Mouse (Mus musculus): ENCODE data around the gene Zdhhc12. TPM values are rescaled to one million over a fixed set of nuclear protein-coding genes. Genes with fewer than 3 reads are reported as not detected.
A peak's percentile ranks its signal among the peaks of the same experiment; 100 is the strongest.

The Zdhhc12 gene
- polyA plus RNA-seq, 1 experiment from 2014 or later, result 29.4 TPM

DNA sequence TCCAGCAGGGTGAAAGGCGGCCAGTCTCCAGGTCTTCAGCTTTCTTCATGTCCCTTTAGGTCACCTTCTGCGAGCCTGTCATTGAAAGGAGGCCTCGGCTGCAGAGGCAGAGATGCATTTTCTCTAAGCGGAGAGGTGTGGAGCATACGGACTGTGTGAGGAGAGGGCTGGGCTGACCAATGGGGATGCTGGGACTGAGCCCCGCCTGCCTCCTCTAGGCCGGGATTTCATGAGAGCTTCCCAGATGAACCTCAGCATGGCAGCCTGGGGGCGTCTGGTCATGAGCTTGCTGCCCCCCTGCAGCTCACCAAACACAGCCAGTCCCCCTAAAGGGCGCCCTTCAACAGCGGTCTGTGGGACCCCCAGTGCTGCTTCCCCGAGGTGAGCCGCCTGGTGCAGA lies 8.8 kb downstream of the Zdhhc12 start:
- ATAC-seq (replicated peaks; ENCODE audit: extremely low read depth, insufficient read depth, low FRiP score), result no peak
- Histone ChIP-seq H3K27me3 (ENCODE audit: control insufficient read depth, insufficient read depth, low read length) (no peaks in the 10 kb centered on the region), H3K4me2 (ENCODE audit: low read depth, low read length) (peak overlapping the region; percentile 27), H3K9ac (ENCODE audit: low read length) (no peak overlapping the region), H3K4me3 (ENCODE audit: low read length) (no peak overlapping the region), H3K9me3 (replicated peaks; ENCODE audit: control insufficient read depth, low read length) (0 out of 2 replicates have a peak, but pooled peaks cover 3% of the 10 kb centered on the region), H3K36me3 (ENCODE audit: control insufficient read depth, insufficient read depth) (peaks cover 7% of the 10 kb centered on the region; the same call in 1 of the 2 replicates), H3K27ac (ENCODE audit: low read length) (no peak overlapping the region), H3K4me1 (ENCODE audit: control insufficient read depth, insufficient read depth, low read length) (peaks cover 2% of the 10 kb centered on the region; the same call in 1 of the 2 replicates)
- WGBS, result 36% methylated on average over 12 of the region's 12 CpGs

DNA sequence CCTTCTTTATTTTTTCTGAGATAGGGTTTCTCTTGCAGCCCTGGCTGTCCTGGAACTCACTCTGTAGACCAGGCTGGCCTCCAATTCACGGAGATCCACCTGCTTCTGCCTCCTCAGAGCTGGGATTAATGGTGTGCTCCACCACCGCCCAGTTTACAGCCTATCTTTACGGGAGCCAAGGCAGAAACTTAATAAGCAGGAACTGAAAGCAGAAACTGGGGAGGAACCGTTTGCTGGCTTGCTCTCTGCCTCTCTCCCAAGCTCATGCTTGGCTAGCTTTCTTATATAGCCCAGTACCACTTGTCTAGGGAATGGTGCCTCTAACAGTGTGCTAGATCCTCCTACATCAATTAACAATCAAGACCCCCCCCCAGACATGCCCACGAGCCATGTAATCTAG lies 9.3 kb downstream of the Zdhhc12 start:
- Histone ChIP-seq H3K27ac (ENCODE audit: low read length) (no peak overlapping the region), H3K36me3 (ENCODE audit: control insufficient read depth, insufficient read depth) (peaks cover 7% of the 10 kb centered on the region; the same call in 1 of the 2 replicates), H3K27me3 (ENCODE audit: control insufficient read depth, insufficient read depth, low read length) (no peaks in the 10 kb centered on the region), H3K9ac (ENCODE audit: low read length) (no peak overlapping the region), H3K4me1 (ENCODE audit: control insufficient read depth, insufficient read depth, low read length) (peaks cover 2% of the 10 kb centered on the region; the same call in 1 of the 2 replicates), H3K9me3 (replicated peaks; ENCODE audit: control insufficient read depth, low read length) (0 out of 2 replicates have a peak, but pooled peaks cover 3% of the 10 kb centered on the region), H3K4me3 (ENCODE audit: low read length) (no peak overlapping the region), H3K4me2 (ENCODE audit: low read depth, low read length) (no peak overlapping the region)
- 56% methylated on average over 5 of the region's 5 CpGs for WGBS
- ATAC-seq (replicated peaks; ENCODE audit: extremely low read depth, insufficient read depth, low FRiP score), result no peak

DNA sequence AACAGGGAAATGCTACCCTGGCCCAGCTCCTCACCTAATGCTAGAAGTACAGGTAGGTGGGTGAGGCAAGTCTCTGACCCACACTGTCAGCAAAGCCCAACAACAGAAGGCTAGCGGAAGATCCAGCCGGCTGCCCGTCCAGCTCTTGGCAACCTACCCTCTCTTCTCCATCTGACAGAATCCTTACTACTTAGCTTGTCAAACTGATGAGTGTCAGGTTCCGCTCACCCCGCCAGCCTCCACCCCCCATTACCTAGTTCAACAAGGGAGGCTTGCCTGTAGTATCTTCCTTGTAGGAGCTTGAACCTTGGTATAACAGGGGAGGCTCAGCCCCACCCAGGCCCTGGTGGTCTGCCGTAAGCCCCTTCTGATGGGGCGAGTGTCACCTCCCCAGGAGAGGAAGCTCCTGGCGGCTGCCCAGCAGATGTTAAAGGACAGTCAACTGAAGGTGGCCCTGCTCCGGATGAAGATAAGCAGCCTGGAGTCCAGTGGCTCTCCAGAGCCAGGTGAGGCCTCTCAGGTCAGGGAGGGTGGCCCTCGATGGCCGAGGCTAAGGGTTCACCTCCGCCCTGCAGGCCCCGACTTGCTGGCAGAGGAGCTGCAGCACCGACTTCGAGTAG lies 13.2 kb downstream of the Zdhhc12 start:
- Histone ChIP-seq H3K36me3 (ENCODE audit: control insufficient read depth, insufficient read depth) (no peaks in the 10 kb centered on the region), H3K4me2 (ENCODE audit: low read depth, low read length) (no peak overlapping the region), H3K4me3 (ENCODE audit: low read length) (no peak overlapping the region), H3K9ac (ENCODE audit: low read length) (no peak overlapping the region), H3K4me1 (ENCODE audit: control insufficient read depth, insufficient read depth, low read length) (peaks cover 11% of the 10 kb centered on the region), H3K27me3 (ENCODE audit: control insufficient read depth, insufficient read depth, low read length) (no peaks in the 10 kb centered on the region), H3K27ac (ENCODE audit: low read length) (no peak overlapping the region), H3K9me3 (replicated peaks; ENCODE audit: control insufficient read depth, low read length) (no peaks in the 10 kb centered on the region)
- 76% methylated on average over 15 of the region's 15 CpGs for WGBS
- ATAC-seq (replicated peaks; ENCODE audit: extremely low read depth, insufficient read depth, low FRiP score), result no peak

- WGBS, result 69% methylated on average over 4 of the region's 4 CpGs
- H3K9ac ChIP-seq (ENCODE audit: low read length), result peak overlapping the region; percentile 77
- H3K27ac ChIP-seq (ENCODE audit: low read length), result peak overlapping the region; percentile 85
- no peaks in the 10 kb centered on the region for H3K27me3 ChIP-seq (ENCODE audit: control insufficient read depth, insufficient read depth, low read length)
- no peaks in the 10 kb centered on the region for H3K9me3 ChIP-seq (replicated peaks; ENCODE audit: control insufficient read depth, low read length)
- no peak for ATAC-seq (replicated peaks; ENCODE audit: extremely low read depth, insufficient read depth, low FRiP score)
- peak overlapping the region; percentile 22; the same call in 1 of the 2 replicates for H3K4me3 ChIP-seq (ENCODE audit: low read length)
- H3K4me1 ChIP-seq (ENCODE audit: control insufficient read depth, insufficient read depth, low read length), result peaks cover 8% of the 10 kb centered on the region
- peak overlapping the region; percentile 99 for H3K4me2 ChIP-seq (ENCODE audit: low read depth, low read length)
- H3K36me3 ChIP-seq (ENCODE audit: control insufficient read depth, insufficient read depth), result no peaks in the 10 kb centered on the region
These were observed 14.7 kb downstream of the Zdhhc12 start for GRCm38 (mm10) chr2:30078760-30079159.

DNA sequence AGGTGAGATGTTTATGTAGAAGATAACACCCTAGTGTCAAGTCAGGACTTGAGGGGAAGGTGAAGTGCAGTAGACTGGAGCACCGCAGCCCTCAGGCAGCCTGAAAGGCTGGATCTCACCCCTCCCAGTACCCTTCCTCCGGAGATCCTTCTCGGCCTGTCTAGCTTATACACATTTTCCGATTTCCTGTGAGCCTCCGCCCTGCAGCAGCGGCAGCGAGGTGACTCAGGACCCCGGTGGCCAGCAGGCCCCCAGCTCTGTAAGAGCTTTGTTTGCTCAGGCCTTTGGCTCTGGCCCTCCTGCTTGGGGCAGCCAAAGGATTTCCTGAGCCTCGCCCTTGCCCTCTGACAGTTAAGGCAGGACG lies 15.1 kb downstream of the Zdhhc12 start:
- Histone ChIP-seq H3K4me1 (ENCODE audit: control insufficient read depth, insufficient read depth, low read length) (peaks cover 8% of the 10 kb centered on the region), H3K4me2 (ENCODE audit: low read depth, low read length) (peak overlapping the region; percentile 99), H3K9me3 (replicated peaks; ENCODE audit: control insufficient read depth, low read length) (no peaks in the 10 kb centered on the region), H3K36me3 (ENCODE audit: control insufficient read depth, insufficient read depth) (no peaks in the 10 kb centered on the region), H3K27me3 (ENCODE audit: control insufficient read depth, insufficient read depth, low read length) (no peaks in the 10 kb centered on the region), H3K4me3 (ENCODE audit: low read length) (peak overlapping the region; percentile 69), H3K9ac (ENCODE audit: low read length) (peak overlapping the region; percentile 77), H3K27ac (ENCODE audit: low read length) (peak overlapping the region; percentile 85)
- ATAC-seq (replicated peaks; ENCODE audit: extremely low read depth, insufficient read depth, low FRiP score), result peak; percentile 50
- WGBS, result 22% methylated on average over 10 of the region's 10 CpGs

DNA sequence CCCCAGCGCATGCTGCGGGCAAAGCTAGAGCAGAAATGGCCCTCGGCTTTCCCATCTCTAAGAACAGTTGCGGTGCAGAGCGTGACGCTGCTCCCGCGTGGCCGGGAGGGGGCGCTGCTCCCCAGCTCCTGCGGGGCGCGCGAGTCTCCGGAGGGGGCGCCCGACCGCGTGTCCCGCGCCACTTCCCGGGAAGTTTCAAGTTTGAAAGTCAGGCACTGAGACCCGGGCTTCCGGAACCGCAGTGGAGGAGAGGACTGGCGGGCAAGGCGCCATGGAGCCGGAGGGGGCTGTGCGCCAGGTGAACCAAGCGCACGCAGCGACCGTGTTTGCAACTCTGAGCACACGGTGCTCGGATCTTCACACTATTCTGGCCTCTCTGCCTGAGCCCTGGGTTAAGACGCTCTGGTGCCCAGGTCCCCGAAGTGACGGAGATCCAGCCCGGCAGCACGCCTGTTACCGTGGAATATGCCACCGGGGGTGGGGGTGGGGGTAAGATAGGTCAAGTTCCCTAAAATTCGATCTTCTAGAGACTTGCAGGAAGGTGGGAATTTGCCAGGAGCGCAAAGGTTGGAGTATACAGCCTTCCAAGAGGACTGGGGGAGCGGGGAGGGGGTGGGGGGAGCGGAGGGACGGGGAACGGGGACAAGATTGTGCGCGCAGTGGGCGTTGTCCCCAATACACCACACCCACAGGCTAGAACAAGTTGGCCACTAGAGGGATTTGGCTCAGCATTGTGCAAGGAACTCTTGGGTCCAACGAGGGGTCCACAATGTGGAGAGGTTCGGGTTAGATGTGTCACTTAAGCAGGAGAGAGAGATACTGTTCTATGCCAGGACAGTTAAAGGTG lies 15.7 kb downstream of the Zdhhc12 start, which contains the start of gene Pkn3:
TSS of gene Pkn3 (plus strand) at position 183 of the 847 bp plus-strand sequence.
- Histone ChIP-seq H3K9me3 (replicated peaks; ENCODE audit: control insufficient read depth, low read length) (no peaks in the 10 kb centered on the region), H3K4me2 (ENCODE audit: low read depth, low read length) (peak within 1 kb of the TSS; percentile 99), H3K4me1 (ENCODE audit: control insufficient read depth, insufficient read depth, low read length) (peaks cover 8% of the 10 kb centered on the region), H3K36me3 (ENCODE audit: control insufficient read depth, insufficient read depth) (peaks cover 3% of the 10 kb centered on the region), H3K9ac (ENCODE audit: low read length) (peak within 1 kb of the TSS; percentile 77), H3K27ac (ENCODE audit: low read length) (peak within 1 kb of the TSS; percentile 85), H3K4me3 (ENCODE audit: low read length) (peak within 1 kb of the TSS; percentile 69), H3K27me3 (ENCODE audit: control insufficient read depth, insufficient read depth, low read length) (no peaks in the 10 kb centered on the region)
- ATAC-seq (replicated peaks; ENCODE audit: extremely low read depth, insufficient read depth, low FRiP score), result peak; percentile 68
- under 1% methylated on average over 53 of the region's 53 CpGs for WGBS

- no peak for ATAC-seq (replicated peaks; ENCODE audit: extremely low read depth, insufficient read depth, low FRiP score)
- H3K27ac ChIP-seq (ENCODE audit: low read length), result peak overlapping the region; percentile 43; the same call in 1 of the 2 replicates
- WGBS, result 57% methylated on average over 6 of the region's 6 CpGs
- H3K9me3 ChIP-seq (replicated peaks; ENCODE audit: control insufficient read depth, low read length), result no peaks in the 10 kb centered on the region
- no peaks in the 10 kb centered on the region for H3K27me3 ChIP-seq (ENCODE audit: control insufficient read depth, insufficient read depth, low read length)
- peaks cover 7% of the 10 kb centered on the region for H3K36me3 ChIP-seq (ENCODE audit: control insufficient read depth, insufficient read depth)
- peak overlapping the region; percentile 69 for H3K4me3 ChIP-seq (ENCODE audit: low read length)
- peak overlapping the region; percentile 99 for H3K4me2 ChIP-seq (ENCODE audit: low read depth, low read length)
- peak overlapping the region; percentile 77 for H3K9ac ChIP-seq (ENCODE audit: low read length)
- peaks cover 8% of the 10 kb centered on the region for H3K4me1 ChIP-seq (ENCODE audit: control insufficient read depth, insufficient read depth, low read length)
These were observed 16.5 kb downstream of the Zdhhc12 start for GRCm38 (mm10) chr2:30076959-30077358.

- 91% methylated on average over 9 of the region's 9 CpGs for WGBS
These were observed 17.0 kb downstream of the Zdhhc12 start for GRCm38 (mm10) chr2:30076439-30076838.

GRCm38 (mm10) chr2:30075625-30076024 lies 17.8 kb downstream of the Zdhhc12 start:
- WGBS, result 78% methylated on average over 3 of the region's 3 CpGs
- peaks cover 8% of the 10 kb centered on the region for H3K36me3 ChIP-seq (ENCODE audit: control insufficient read depth, insufficient read depth)

More at GRCm38 (mm10) chr2:30076439-30076838, 17.0 kb downstream of the Zdhhc12 start:
- Histone ChIP-seq H3K4me3 (ENCODE audit: low read length) (no peak overlapping the region), H3K27ac (ENCODE audit: low read length) (no peak overlapping the region), H3K27me3 (ENCODE audit: control insufficient read depth, insufficient read depth, low read length) (no peaks in the 10 kb centered on the region), H3K4me1 (ENCODE audit: control insufficient read depth, insufficient read depth, low read length) (peaks cover 8% of the 10 kb centered on the region), H3K9me3 (replicated peaks; ENCODE audit: control insufficient read depth, low read length) (no peaks in the 10 kb centered on the region), H3K36me3 (ENCODE audit: control insufficient read depth, insufficient read depth) (peaks cover 7% of the 10 kb centered on the region), H3K4me2 (ENCODE audit: low read depth, low read length) (no peak overlapping the region), H3K9ac (ENCODE audit: low read length) (no peak overlapping the region)
- no peak for ATAC-seq (replicated peaks; ENCODE audit: extremely low read depth, insufficient read depth, low FRiP score)

More at GRCm38 (mm10) chr2:30075625-30076024, 17.8 kb downstream of the Zdhhc12 start:
- Histone ChIP-seq H3K9me3 (replicated peaks; ENCODE audit: control insufficient read depth, low read length) (no peaks in the 10 kb centered on the region), H3K9ac (ENCODE audit: low read length) (no peak overlapping the region), H3K27me3 (ENCODE audit: control insufficient read depth, insufficient read depth, low read length) (no peaks in the 10 kb centered on the region), H3K4me2 (ENCODE audit: low read depth, low read length) (no peak overlapping the region), H3K4me3 (ENCODE audit: low read length) (no peak overlapping the region), H3K27ac (ENCODE audit: low read length) (no peak overlapping the region), H3K4me1 (ENCODE audit: control insufficient read depth, insufficient read depth, low read length) (peaks cover 8% of the 10 kb centered on the region)
- no peak for ATAC-seq (replicated peaks; ENCODE audit: extremely low read depth, insufficient read depth, low FRiP score)

All from heart, embryonic 16.5 days (tissue).